Mouse (Mus musculus): Measurements from ENCODE around the gene Fam184b.

DNA sequence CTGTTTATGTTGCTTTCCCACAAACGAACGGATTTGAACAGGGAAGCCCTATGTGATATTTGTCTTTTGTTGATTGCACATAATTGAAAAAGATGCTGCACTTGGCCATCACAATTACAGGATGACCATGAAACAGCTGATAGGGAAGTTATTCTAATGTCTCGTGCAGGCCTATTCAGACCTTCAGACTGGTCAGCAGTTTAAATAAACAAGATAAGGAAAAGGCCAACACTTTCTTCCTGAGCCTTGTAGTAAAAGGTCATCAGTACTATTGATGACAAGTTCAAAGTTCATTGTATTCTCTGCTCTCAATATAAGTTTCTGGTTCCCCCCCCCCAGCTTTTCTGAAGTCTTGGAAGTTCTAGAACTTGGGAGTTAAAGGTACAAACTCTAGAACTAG, 156.8 kb downstream of the Fam184b start:
- TF ChIP-seq CTCF (conservative IDR thresholded peaks at IDR 0.05; ENCODE audit: low read length) (no peak), POU5F1 (IDR thresholded peaks at IDR 0.05; ENCODE audit: borderline replicate concordance, low read length) (no peak)

Measured in E14TG2a.4 (cell line).